Mouse (Mus musculus) lung, postnatal 25 days (tissue): ENCODE data around the gene Rhoa.

Experiments
- DNase-seq: peaks from one replicate; pipeline ENCODE4 v3.0.0; 2022; ENCODE audit warnings: low spot score

Gene Rhoa

GRCm38 (mm10) chr9:108340258-108341138 is 34.6 kb downstream of the Rhoa start:
- peak; percentile 72 for DNase-seq

- no peak for DNase-seq
These were observed 35.2 kb downstream of the Rhoa start for GRCm38 (mm10) chr9:108341139-108341475.

DNA sequence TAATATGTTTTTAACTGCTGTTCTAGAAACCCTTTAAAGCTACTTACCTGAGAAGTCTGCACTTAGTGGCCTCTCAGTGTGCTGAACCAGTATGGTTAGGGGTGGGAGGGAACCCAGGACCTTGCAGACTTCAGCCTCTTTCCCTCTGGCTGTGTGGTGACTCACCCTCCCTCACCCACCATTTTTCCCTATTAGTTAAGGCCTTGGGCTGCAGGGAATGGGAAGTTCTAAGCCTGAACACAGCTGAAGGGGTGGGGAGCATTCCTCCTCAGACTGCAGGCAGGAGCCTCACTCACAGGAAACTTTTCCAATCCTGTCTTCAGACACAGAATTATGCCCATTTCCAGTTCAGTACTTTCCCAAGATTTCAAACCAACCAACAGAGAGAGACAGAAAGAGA is 35.9 kb downstream of the Rhoa start:
- DNase-seq = no peak

- peak; percentile 61 for DNase-seq
These were observed 36.4 kb downstream of the Rhoa start for GRCm38 (mm10) chr9:108342301-108342831.

DNA sequence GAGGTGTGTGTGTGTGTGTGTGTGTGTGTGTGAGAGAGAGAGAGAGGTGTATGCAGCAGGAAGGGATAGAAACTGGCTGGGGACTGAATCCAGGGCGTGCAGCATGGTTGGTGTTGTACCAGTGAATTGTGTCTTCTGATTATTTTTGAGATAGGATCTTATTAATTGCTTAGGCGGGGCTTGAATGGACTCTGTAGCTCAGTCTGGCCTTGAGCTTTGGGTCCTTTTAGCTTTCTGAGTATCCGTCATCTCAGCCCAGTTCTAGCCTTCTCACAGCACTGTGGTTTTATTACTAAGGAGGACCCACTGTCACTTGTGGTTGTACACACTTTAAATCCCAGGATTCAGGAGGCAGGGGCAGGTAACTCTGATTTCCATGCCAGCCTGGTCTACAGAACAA is 37.4 kb downstream of the Rhoa start:
- DNase-seq = no peak

- DNase-seq = no peak
These were observed 37.9 kb downstream of the Rhoa start for GRCm38 (mm10) chr9:108343835-108344234.

GRCm38 (mm10) chr9:108344471-108344870 is 38.5 kb downstream of the Rhoa start:
- no peak for DNase-seq

- DNase-seq = peak; percentile 12
These were observed 41.1 kb downstream of the Rhoa start for GRCm38 (mm10) chr9:108347024-108347423.

GRCm38 (mm10) chr9:108347540-108348289 is 41.8 kb downstream of the Rhoa start, which contains the start of gene Usp4:
Gene Usp4, plus strand, starts transcription at chr9:108347853.
- DNase-seq = peak; percentile 88

GRCm38 (mm10) chr9:108348290-108348680 is 42.4 kb downstream of the Rhoa start:
- no peak for DNase-seq

DNA sequence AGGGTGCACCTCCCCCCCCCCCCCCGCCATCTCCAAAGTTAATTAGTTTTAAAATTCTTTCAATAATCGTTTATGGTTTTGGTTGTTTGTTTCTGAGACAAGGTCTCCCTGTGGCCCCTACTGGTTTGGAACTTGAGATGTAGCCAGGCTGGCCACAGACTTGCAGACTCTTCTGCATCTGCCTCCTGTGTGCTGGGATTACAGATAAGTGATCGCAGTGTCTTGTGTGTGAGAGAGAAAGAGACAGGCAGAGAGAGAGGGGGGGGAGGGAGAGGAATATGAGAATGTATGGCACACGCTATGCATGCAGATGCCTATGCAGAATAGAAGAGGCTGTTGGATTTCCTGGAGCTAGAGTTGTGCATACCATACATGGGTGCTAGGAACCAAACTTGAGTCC is 43.8 kb downstream of the Rhoa start:
- DNase-seq = no peak

DNA sequence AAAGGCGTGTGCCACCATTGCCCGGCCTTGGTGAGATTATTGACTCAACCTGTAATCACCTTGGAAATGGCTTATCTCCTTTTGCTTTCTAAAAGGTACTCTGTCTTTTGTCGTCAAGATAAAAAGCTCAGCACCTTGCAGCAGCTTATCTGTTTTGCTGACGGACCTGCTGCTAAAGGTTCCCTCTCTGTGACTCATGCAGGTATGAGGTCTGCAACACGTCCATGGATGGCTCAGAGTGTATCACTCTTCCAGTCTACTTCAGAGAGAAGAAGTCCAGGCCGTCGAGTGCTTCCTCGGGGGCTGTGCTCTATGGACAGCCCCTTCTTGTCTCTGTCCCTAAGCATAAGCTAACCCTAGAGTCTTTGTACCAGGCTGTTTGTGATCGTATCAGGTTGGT is 72.3 kb downstream of the Rhoa start:
- no peak for DNase-seq

DNA sequence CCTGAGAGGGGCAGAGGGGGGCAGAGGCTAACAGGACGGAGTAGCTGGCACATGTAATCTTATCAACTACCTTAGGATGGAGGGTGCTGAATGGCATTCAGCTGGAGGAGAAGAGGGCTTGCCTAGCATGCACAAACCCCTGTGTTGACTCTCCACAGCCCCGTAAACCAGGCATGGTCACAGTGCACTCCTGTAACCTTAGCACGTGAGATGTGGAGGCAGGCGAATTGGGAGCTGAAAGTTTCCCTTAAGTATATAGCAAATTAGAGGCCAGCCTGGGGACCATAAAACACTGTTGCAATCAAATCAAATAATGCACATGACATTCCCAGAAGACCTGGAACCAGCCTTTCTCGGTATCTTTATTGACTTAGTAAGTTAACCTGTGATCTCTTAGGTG is 72.8 kb downstream of the Rhoa start:
- no peak for DNase-seq

DNA sequence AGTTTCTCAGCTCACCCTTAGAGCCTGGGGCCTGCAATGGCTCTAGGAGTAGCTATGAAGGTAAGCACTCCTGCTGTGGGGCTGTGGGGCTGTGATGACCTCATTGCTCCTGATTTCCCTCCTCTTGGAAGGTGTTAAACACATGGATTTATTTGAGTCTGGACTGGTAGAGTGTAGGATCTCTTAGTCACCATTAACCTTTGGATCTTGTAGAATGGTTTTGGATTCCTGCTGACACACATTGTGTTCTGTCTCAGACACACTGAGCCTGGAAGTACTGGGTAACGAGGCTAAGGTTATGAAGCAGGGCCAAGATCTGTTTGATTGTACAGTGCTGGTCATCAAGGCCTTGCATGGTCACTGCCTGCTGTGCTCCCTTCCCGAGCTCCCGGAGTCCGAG is 73.4 kb downstream of the Rhoa start:
- no peak for DNase-seq

- DNase-seq = peak; percentile 66
These were observed 75.5 kb downstream of the Rhoa start for GRCm38 (mm10) chr9:108381382-108381781.

DNA sequence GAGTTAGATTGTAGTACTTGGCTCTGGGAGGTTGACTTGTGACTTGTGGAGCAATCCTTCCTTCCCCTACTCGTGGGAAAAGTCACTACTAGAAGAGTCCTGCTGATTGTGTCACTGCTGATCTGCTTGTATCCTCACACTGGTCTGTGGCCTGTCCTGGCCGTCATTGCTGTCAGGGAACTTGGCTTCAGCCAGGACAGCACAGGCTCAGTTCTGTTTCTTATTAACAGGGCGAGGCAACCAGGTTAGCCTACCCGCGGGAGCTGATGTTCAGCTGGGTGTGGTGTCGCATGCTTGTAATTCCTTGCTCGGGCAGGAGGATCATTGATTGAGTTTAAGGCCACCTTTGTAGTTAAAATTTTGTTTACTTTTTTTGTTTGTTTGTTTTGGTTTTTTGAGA is 79.1 kb downstream of the Rhoa start:
- DNase-seq = no peak

DNA sequence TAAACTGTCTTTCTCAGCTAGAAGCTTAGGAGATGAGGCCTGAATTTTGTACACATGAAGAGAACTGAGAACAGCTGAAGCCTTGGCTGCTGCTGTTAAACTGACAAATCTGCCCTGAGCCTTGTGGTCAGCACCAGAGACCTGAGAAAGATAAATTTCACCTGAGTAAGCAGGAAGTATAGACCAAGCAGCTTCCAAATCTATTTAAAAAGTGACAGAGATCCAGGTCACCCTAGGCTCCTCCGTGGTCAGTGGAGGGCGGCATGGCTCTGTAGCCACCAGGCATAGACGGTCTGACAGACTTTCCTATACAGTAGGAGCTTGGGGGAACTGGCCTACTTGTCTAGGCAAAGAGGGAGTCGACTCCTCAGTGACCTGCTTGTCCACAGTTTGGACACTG is 80.9 kb downstream of the Rhoa start:
- DNase-seq = no peak
